Mouse (Mus musculus): ENCODE results near the gene Polg2. TPM values are rescaled to one million over a fixed set of nuclear protein-coding genes. Genes with fewer than 3 reads are reported as not detected.
"Not testable (repeated sequence)": the region's sequence is repeated elsewhere in the genome, so short reads cannot be mapped to it uniquely, and the experiment has no call there.

Gene Polg2
- total RNA-seq, 2 experiments from 2014 or later, result 3.5 to 4.6 TPM

- DNase-seq, result peak; percentile 94 to 98
Observed at GRCm38 (mm10) chr11:106788775-106789459, 9.6 kb upstream of the Polg2 start, which contains the start of the genes Ddx5 and Cep95. Gene Ddx5 (minus strand): TSS chr11:106789185. Gene Cep95 (plus strand): TSS chr11:106789252.

- DNase-seq, result peak; percentile 98 to 99
Observed at GRCm38 (mm10) chr11:106788026-106788774, 8.9 kb upstream of the Polg2 start.

GRCm38 (mm10) chr11:106787131-106788025, 8.0 kb upstream of the Polg2 start:
- peak; percentile 93 to 95 for DNase-seq

- DNase-seq, result no peak
Observed at GRCm38 (mm10) chr11:106785043-106785442, 5.7 kb upstream of the Polg2 start.

GRCm38 (mm10) chr11:106784476-106784875, 5.1 kb upstream of the Polg2 start:
- no peak for DNase-seq

- DNase-seq, result no peak
Observed at GRCm38 (mm10) chr11:106782841-106783764, 3.8 kb upstream of the Polg2 start.

- not testable (repeated sequence) for DNase-seq
Observed at GRCm38 (mm10) chr11:106782271-106782670, 2.9 kb upstream of the Polg2 start.

GRCm38 (mm10) chr11:106780590-106781220, 1.4 kb upstream of the Polg2 start:
- no peak for DNase-seq

- peak in 1 of 2 experiments; percentile 33 for DNase-seq
Observed at GRCm38 (mm10) chr11:106780089-106780425, 720 bp upstream of the Polg2 start.

GRCm38 (mm10) chr11:106778589-106779387, 549 bp downstream of the Polg2 start:
- DNase-seq, result no peak

- DNase-seq, result no peak
Observed at GRCm38 (mm10) chr11:106778132-106778531, 1.2 kb downstream of the Polg2 start.

GRCm38 (mm10) chr11:106777395-106777794, 1.9 kb downstream of the Polg2 start:
- no peak for DNase-seq

- no peak for DNase-seq
Observed at GRCm38 (mm10) chr11:106776960-106777359, 2.4 kb downstream of the Polg2 start.

GRCm38 (mm10) chr11:106773061-106773460, 6.3 kb downstream of the Polg2 start:
- no peak for DNase-seq

- no peak for DNase-seq
Observed at GRCm38 (mm10) chr11:106770195-106770974, 9.0 kb downstream of the Polg2 start.

- no peak for DNase-seq
Observed at GRCm38 (mm10) chr11:106767516-106767915, 11.8 kb downstream of the Polg2 start.

- DNase-seq, result no peak
Observed at GRCm38 (mm10) chr11:106766611-106767162, 12.7 kb downstream of the Polg2 start.

- DNase-seq, result no peak
Observed at GRCm38 (mm10) chr11:106762800-106763185, 16.5 kb downstream of the Polg2 start.
